Mouse (Mus musculus) left cerebral cortex, postnatal 36 days (tissue): Measurements from ENCODE around the gene Olfr574. TPM values are rescaled to one million over a fixed set of nuclear protein-coding genes. Genes with fewer than 3 reads are reported as not detected.

Experiments used
- DNase-seq, 2 experiments: peaks; one replicate each; pipeline ENCODE4 v3.0.0; 2021 to 2022; ENCODE audit warnings: low spot score in 2 of 2, mixed read lengths in 1 of 2
- intact Hi-C: fragments of 180-260 bp; cut with DNase I; formaldehyde crosslinking; loops from one replicate; pipeline ENCODE4 v1.15.1; 2025
- total RNA-seq, 2 experiments: library from RNA; stranded (reverse); gene quantifications; 2 replicates each; pipeline ENCODE4 v1.2.3; 2021

Olfr574 gene
- total RNA-seq = not detected

DNA sequence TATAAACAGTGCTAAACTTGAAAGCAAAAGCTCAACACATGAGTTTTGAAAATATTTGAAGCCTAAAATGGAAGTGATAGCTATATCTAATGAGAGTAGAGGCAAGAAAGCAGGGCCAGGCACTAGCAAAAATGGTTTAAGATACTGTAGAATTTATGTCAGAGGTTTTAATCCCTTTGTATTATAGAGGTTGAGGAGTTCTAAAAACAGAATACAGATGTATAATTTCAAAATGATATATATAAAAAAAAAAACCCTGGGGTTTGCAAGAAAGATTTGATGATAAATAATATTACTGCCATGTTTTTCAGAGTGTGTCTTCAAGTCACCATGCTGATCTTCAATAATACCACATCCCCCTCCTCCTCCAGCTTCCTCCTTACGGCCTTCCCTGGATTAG is at the start of gene Olfr574:
Gene Olfr574, plus strand, starts transcription at position 301 of the 400 bp plus-strand sequence.
- DNase-seq = no peak
- intact Hi-C loops = no loop called here

DNA sequence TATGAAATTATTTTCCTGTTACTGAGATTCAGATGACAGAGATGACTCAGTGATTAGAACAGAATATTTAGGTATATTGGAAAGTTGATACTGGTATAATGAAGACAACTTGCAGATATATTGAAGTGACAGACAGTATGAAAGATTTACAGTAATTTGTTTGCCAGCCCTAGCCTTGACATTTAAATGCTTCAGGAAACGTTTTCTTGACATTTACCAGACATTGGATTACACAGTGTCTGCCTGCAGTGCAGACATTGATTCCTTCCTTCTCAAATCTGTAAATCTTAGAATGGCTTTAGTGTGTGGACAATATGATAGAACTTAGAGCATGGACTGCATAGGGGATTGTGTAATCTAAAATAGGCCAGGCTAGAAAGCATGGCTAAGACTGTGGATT is 33.0 kb upstream of the Olfr574 start:
- DNase-seq = no peak
- intact Hi-C loops = loop anchor here (10.0 kb wide), 1 partner anchor 250 kb away; the partner anchor contains the start of gene Olfr556

DNA sequence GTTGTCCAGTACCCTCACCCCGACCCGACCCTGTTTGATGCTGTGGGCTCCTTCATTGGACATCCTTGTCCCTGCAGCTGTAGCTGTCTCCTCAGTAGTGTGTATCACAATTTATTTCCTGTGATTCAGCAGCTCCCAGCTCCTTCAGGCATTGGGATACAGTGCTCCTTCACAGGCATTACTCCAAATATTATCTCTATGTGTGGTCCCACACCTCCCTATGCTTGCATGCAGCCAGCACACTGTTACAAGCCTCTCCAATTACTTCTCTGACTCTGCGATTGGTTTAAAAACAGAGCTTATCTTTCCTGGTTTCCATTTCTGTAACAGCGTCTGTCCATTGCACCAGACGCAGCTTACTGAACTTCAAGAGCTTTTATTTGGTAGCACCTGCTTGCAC is 31.9 kb upstream of the Olfr574 start:
- DNase-seq = no peak
- intact Hi-C loops = loop anchor here (10.0 kb wide), 1 partner anchor 252 kb away; the partner anchor contains the start of gene Olfr556

DNA sequence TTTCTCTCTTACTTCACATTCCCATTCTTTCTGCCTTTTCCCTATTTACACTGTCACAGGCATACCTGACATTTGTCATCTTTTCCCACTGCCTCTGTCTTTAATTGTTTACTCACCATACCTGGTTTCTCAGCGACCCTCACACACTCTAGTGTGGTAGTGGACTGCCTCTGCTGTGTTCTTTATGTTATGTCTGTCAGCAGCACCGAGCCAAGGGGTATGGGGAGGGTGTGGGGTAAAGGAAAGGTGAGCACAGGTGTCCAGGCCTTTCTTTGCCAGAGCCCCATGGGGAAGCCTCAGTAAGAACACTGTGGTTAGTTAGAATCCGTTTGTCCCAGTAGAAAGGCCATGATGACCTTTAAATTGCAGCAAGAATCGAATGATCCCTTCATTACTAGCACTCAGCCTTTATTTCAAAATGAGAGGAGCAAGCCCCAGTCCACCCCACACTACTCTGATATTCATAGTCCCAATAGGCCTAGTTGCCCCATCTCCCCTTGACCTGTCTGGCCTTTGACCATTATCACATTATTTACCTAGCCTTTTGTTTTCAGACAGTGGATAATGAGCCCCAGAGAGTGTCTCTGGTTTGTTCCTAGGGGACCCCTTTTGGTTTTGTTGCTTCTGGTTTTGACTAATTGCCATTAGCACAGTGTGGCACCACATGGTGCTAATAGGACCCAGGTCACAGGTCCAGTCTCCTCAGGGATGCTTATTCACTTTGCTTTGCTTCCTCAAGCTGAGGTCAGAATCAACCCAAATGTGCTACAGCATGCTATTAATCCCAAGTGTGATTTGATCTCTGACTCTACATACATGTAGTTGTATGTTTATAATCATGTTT is 31.0 kb upstream of the Olfr574 start, which contains the start of gene Olfr571:
Gene Olfr571, minus strand, starts transcription at position 505 of the 844 bp plus-strand sequence.
- no peak for DNase-seq
- intact Hi-C loops = loop anchor here (10.0 kb wide), 1 partner anchor 252 kb away; the partner anchor contains the start of gene Olfr556

DNA sequence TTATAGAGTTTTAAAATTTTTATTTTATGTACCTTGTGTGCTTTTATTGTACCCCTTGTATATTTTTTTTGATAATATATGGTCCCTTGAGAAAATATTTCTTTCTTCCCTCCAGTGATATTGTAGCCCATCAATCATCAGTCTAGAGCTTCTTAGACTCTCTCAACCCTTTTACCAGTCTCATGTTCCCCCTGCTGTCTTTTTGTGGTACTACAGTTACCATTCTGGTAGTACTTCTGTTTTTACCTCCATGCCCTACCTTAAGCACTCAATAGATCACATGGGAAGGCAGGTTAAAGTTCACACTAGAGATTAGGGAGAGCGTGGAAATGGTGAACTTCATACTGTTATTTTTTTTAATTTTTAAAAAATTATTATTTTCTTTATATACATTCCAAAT is 28.6 kb upstream of the Olfr574 start:
- DNase-seq = no peak
- intact Hi-C loops = loop anchor here (2.0 to 10.0 kb wide), 3 partner anchors 225 to 407 kb away; partner anchors contain the start of genes Olfr556 and Olfr557

DNA sequence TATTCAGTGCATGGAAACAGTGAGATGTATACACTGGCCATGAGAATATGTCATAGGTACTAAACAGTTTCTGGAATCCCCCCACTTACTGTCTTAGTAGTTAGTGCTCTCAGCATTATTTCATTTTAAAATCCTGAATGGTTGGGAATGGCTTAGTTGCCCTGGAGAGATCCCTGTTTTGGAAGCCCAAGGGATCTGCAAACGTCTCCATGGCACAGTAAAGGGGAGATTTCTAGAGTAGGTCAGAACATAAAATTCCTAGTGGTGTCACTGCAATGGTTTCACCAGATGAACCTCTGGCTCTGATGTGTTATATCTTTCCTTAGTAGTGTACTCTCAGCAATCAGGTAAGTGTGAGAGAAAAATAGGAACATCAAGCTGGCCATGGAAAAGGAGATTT is 24.2 kb upstream of the Olfr574 start, which contains the start of gene Olfr572:
Gene Olfr572, plus strand, starts transcription at position 301 of the 400 bp plus-strand sequence.
- DNase-seq = no peak
- intact Hi-C loops = no loop called here

DNA sequence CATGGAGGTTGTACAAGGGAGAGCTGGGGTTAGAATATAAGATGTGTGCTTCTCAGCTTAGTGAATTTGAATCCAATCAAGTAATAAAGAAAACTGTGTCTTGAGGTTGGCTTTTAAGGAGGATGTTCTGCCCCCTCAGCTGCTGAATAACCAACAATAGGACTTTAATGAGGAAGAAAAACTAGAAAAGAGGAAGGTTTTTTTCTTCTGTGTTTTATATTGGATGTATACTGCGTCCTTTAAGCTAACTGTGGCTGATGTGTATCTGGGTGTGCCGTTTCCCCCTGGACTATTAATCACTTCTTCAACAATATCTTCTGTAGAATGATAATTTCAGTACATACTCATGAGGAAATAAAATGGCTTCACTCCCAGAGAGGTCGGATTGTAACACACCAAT is 21.2 kb upstream of the Olfr574 start:
- DNase-seq = no peak
- intact Hi-C loops = no loop called here

DNA sequence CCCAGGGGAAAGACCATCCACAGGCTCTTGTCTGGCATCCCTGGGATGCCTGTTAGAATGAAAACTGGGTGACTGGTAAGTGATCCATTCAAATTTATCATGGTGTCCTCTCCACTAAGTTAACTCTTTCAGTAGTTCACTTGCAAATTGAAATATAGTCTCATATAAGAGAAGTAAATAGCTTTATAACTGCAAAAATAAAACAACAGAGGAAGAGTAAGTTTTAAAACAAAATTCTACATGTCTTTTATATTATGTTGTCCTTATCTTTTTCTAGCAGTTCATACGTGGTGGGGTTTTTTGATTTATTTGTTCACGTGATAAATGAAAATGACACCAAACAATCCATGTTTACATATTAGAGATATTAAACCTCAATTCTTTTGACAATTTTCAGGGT is 5.8 kb upstream of the Olfr574 start, which contains the start of gene Olfr573-ps1:
Gene Olfr573-ps1, minus strand, starts transcription at position 101 of the 400 bp plus-strand sequence.
- DNase-seq = no peak
- intact Hi-C loops = no loop called here

DNA sequence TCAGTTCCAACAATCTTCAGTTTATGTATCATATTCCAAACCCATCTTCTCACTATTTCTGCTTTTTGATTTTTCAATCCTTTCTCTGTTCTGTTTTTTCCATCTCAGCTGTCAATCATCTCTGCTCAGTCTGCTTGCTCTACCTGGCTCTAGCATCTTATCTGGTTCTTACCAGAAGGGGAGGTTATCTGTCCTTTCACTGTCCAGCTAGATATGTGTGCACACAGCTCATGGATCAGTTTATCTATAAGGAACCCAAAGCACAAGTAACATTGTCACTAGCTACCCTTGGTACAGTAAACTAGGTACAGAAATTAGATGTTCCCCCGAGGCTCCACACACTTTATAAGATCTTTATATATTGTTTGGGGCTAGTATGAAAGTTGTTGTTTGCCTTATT is 4.8 kb upstream of the Olfr574 start:
- no peak for DNase-seq
- intact Hi-C loops = no loop called here

DNA sequence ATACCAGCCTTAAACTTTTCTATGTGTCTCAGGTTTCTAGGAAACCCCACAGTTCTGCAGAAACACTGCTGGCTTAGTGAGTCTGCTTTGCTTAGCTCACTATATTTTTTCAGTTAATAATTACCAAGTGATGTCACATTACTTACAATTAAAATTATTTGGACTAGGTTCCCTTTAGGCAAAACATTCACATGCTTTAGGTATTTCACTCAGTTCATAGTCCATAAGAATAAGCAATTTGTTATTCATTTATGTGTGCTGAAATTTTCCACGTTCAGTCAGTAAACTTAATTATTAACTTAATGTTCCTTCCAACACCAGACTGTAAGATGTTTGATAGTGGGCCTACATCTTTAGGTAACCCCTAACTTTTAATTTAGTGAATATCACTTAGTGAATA is 2.5 kb downstream of the Olfr574 start:
- no peak for DNase-seq
- intact Hi-C loops = no loop called here

DNA sequence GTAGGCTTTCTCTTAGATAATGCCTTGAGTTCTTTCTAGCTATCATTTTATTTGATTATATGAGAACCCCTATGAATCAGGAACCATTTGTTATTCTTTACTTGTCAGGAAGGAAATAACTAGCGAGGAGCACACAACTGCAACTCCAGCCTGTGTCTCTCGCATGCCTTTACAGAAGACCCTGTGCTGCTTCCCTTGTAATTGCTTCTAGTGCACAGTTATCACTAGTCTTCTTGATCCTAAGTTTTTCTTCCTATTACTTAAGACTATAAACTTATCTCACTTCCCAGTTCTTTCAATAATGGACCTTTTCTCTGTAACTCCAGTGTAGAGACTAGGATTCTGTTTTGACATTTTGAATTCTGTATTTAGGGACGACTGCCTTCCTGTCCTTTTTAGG is 9.9 kb downstream of the Olfr574 start:
- intact Hi-C loops = no loop called here
- DNase-seq = no peak

DNA sequence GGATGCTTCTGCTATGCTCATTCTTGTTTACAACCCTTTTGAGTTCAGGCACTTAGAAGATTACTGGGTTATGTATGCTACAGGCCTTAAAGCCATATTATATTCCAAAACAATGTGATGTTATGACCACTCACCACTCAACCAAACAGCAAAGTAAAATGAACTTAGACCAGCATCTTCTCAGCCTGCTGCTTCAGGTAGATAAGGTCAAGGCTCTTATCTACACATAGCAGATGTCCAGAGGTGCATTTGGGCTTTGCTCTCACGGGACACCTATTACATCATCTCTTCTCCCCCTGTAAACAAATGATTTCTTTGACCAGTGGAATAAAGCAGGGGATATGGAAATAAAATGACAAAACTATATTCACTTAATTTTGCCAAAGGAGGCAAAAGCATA is 10.3 kb downstream of the Olfr574 start, which contains the start of gene Olfr575:
Gene Olfr575, minus strand, starts transcription at position 183 of the 400 bp plus-strand sequence.
- DNase-seq = no peak
- intact Hi-C loops = no loop called here

DNA sequence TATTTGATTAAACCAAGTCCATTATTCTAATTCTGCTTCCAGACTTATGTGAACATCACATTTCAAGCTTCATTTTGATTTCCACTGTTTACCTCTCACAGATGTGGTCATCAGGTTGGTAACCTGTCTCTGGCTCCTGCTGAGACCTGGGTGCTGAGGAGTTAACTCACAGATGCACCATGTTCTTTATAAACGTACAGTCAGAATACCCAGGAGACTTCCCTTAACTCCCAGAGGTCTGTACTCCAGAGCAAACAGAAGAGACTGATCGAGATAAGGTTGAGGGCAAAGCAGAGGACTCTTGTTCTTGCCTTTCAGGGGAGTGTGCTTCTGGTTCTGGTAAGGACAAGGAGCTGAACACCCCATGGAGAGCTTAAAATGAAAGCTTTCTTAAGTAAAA is 14.1 kb downstream of the Olfr574 start, which contains the start of gene Olfr576:
Gene Olfr576, plus strand, starts transcription at position 301 of the 400 bp plus-strand sequence.
- DNase-seq = no peak
- intact Hi-C loops = no loop called here

DNA sequence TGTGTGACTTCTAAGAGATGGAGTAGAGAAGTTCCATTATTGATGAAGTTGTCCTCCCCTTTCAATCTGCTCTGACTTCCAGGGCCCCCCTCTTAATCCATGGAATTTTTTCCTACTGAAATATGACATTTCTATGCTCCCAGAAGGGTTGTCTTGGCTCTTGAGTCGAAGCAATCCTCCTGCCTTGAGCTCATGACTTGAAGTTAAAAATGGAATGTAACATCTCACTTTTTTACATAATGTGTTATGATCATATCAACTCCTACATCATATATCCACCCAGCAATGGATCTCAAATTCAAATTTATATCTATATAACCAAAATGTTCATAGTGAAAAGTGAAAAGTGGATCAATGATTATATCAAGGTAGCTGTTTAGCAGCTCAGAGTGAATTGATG is 26.1 kb downstream of the Olfr574 start:
- intact Hi-C loops = no loop called here
- no peak for DNase-seq

DNA sequence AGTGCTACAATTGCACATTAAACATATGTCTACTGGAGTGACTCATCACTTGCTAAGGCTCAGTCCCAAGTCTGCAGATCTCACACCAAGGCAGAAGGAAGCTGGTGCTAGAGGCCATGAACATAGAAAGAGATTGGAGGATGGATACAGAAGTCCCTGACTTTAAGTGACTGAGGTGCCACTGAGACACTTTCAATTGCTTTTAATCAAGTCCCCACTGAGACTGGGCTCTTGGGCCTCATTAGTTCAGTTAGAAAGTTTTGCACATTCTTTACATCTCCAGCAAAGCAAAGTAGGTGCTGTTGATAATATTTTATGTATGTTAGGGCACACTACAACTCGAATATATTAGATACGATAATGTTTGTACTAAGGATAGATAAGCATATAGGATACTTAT is 27.6 kb downstream of the Olfr574 start, which contains the start of gene Olfr577:
Gene Olfr577, minus strand, starts transcription at position 101 of the 400 bp plus-strand sequence.
- DNase-seq = no peak
- intact Hi-C loops = no loop called here

DNA sequence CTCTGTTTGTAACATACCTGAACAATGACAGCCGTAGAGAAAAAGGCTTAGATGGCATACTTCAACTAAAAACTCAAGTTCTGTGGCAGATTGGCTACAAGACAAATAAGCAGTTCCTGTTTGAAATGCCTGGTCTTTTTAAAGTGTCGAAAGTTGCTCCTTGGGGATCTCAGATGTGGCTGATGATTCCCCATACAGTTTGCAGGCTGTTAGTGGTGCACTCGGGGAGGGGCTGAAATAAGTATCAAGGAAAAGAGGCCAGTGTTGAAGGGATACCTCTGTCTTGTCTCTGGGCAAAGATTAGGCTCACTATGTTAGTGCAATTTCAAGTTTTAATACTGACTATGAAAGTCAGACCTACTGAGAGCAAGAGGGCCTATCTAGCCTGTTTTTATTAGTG is 41.0 kb downstream of the Olfr574 start, which contains the start of gene Olfr578:
Gene Olfr578, minus strand, starts transcription at position 101 of the 400 bp plus-strand sequence.
- no peak for DNase-seq
- intact Hi-C loops = no loop called here

Other genes with a start within 250 kb of the Olfr574 start
- under 1 TPM; 0.12 to 0.29 TPM for gene Olfr558, start 246.3 kb upstream of the Olfr574 start, total RNA-seq
- not detected for gene Olfr33, start 229.4 kb upstream of the Olfr574 start, total RNA-seq
- gene Olfr559, start 221.0 kb upstream of the Olfr574 start, total RNA-seq = not detected
- gene Olfr560, start 189.1 kb upstream of the Olfr574 start, total RNA-seq = under 1 TPM; 0.27 to 0.54 TPM
- gene Olfr78, start 189.0 kb upstream of the Olfr574 start, total RNA-seq = under 1 TPM; 0.72 to 0.77 TPM
- not detected for gene Olfr561, start 177.2 kb upstream of the Olfr574 start, total RNA-seq
- gene Olfr564, start 145.0 kb upstream of the Olfr574 start, total RNA-seq = not detected
- not detected for gene Olfr566, start 89.7 kb upstream of the Olfr574 start, total RNA-seq
- gene Olfr568, start 71.3 kb upstream of the Olfr574 start, total RNA-seq = not detected
- not detected for gene Olfr569, start 57.6 kb upstream of the Olfr574 start, total RNA-seq
- gene Olfr570, start 53.9 kb upstream of the Olfr574 start, total RNA-seq = not detected
- gene Olfr571, start 30.9 kb upstream of the Olfr574 start, total RNA-seq = not detected
- gene Olfr572, start 24.1 kb upstream of the Olfr574 start, total RNA-seq = not detected
- gene Olfr573-ps1, start 5.9 kb upstream of the Olfr574 start, total RNA-seq = not detected
- not detected for gene Olfr575, start 10.3 kb downstream of the Olfr574 start, total RNA-seq
- not detected for gene Olfr576, start 14.2 kb downstream of the Olfr574 start, total RNA-seq
- gene Olfr577, start 27.5 kb downstream of the Olfr574 start, total RNA-seq = not detected
- gene Olfr578, start 40.9 kb downstream of the Olfr574 start, total RNA-seq = not detected
- not detected for gene Olfr582, start 89.6 kb downstream of the Olfr574 start, total RNA-seq
- not detected for gene Olfr583, start 102.8 kb downstream of the Olfr574 start, total RNA-seq
- gene Olfr584, start 133.4 kb downstream of the Olfr574 start, total RNA-seq = not detected
- not detected for gene Olfr585, start 149.3 kb downstream of the Olfr574 start, total RNA-seq
- not detected for gene Olfr586, start 177.2 kb downstream of the Olfr574 start, total RNA-seq
- gene Olfr588-ps1, start 192.4 kb downstream of the Olfr574 start, total RNA-seq = not detected
- gene Olfr589, start 207.9 kb downstream of the Olfr574 start, total RNA-seq = not detected
- gene Olfr591, start 229.9 kb downstream of the Olfr574 start, total RNA-seq = not detected
- gene Olfr592, start 236.3 kb downstream of the Olfr574 start, total RNA-seq = not detected